Mouse (Mus musculus) spleen, postnatal 4 days (tissue): Measurements from ENCODE around the gene Tmem175.

ENCODE experiments used
- DNase-seq, 2 experiments: peaks; one replicate each; pipeline ENCODE4 v3.0.0; 2022; ENCODE audit warnings: low spot score in 2 of 2

Gene Tmem175

GRCm38 (mm10) chr5:108653341-108653740, 23.8 kb downstream of the Tmem175 start:
- DNase-seq = peak in 1 of 2 experiments; percentile 59

GRCm38 (mm10) chr5:108654444-108654990, 24.9 kb downstream of the Tmem175 start:
- peak in 1 of 2 experiments; percentile 57 for DNase-seq

GRCm38 (mm10) chr5:108655381-108655780, 25.8 kb downstream of the Tmem175 start:
- DNase-seq = no peak

- peak in 1 of 2 experiments; percentile 59 for DNase-seq
Observed at GRCm38 (mm10) chr5:108655891-108656650, 26.5 kb downstream of the Tmem175 start.

- DNase-seq = no peak
Observed at GRCm38 (mm10) chr5:108657406-108657805, 27.8 kb downstream of the Tmem175 start.

- no peak for DNase-seq
Observed at GRCm38 (mm10) chr5:108658611-108659010, 29.0 kb downstream of the Tmem175 start.

- DNase-seq = no peak
Observed at GRCm38 (mm10) chr5:108659698-108660631, 30.4 kb downstream of the Tmem175 start, which contains the start of gene Idua. Gene Idua (plus strand): TSS chr5:108660331.

GRCm38 (mm10) chr5:108660632-108661268, 31.2 kb downstream of the Tmem175 start:
- DNase-seq = peak; percentile 92 to 95

- DNase-seq = no peak
Observed at GRCm38 (mm10) chr5:108662772-108663171, 33.2 kb downstream of the Tmem175 start.

- DNase-seq = no peak
Observed at GRCm38 (mm10) chr5:108665066-108665465, 35.5 kb downstream of the Tmem175 start.

GRCm38 (mm10) chr5:108667370-108667769, 37.8 kb downstream of the Tmem175 start:
- DNase-seq = no peak

- no peak for DNase-seq
Observed at GRCm38 (mm10) chr5:108668387-108668932, 38.9 kb downstream of the Tmem175 start.

- DNase-seq = peak; percentile 81 to 91
Observed at GRCm38 (mm10) chr5:108668977-108669936, 39.7 kb downstream of the Tmem175 start, which contains the start of gene Dgkq. Gene Dgkq (minus strand): TSS chr5:108669672.

GRCm38 (mm10) chr5:108669986-108670385, 40.4 kb downstream of the Tmem175 start:
- no peak for DNase-seq

- DNase-seq = peak; percentile 68 to 83
Observed at GRCm38 (mm10) chr5:108670785-108671184, 41.2 kb downstream of the Tmem175 start.

GRCm38 (mm10) chr5:108671757-108672156, 42.2 kb downstream of the Tmem175 start:
- peak in 1 of 2 experiments; percentile 66 for DNase-seq

- DNase-seq = no peak
Observed at GRCm38 (mm10) chr5:108674624-108675023, 45.1 kb downstream of the Tmem175 start.

- no peak for DNase-seq
Observed at GRCm38 (mm10) chr5:108675251-108675816, 45.8 kb downstream of the Tmem175 start, which contains the start of gene Slc26a1. Gene Slc26a1 (minus strand): TSS chr5:108675569.

- no peak for DNase-seq
Observed at GRCm38 (mm10) chr5:108676772-108677498, 47.4 kb downstream of the Tmem175 start.
